Mouse (Mus musculus): ENCODE measurements around the gene Tdrkh. TPM values are rescaled to one million over a fixed set of nuclear protein-coding genes. Genes with fewer than 3 reads are reported as not detected.

Gene Tdrkh
- polyA plus RNA-seq, 1 experiment from 2014 or later: 13.3 TPM

DNA sequence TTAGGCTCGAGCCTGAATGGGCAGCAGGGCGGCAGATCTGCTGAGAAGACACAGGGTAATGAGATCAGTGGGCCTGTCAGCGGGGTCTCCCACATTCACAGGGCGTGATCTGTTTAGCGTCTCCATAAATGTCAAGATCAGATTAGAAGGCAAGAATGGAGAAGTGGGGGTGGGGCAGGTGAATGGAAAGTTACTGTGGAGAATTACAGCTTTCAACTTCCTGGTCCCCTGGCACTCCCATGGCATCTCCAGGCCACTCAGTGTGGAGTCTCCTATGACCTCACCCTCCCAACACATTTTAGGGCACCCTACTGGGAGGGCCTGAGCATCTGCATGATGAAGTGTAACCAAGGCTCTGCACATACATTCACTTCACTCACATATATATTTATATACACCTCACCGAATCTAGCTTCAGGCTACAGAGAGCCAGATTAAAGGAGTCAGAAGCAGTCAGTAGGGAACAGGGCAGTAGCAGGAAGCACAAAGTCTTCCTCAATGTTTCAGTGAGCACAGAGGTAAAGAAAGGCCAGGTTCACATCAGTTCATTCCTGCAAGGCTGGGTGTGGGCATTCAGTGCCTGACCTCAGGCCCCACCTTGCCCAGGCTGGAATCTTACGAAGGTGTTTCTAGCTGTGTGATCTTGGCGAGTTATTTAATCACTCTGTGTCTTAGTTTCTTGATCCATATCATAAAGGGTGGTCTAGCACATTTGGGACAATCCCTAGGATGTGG is 63.4 kb downstream of the Tdrkh start:
- Histone ChIP-seq H3K4me2 (replicated peaks; ENCODE audit: low read depth, low read length) (no peak overlapping the region), H3K27me3 (ENCODE audit: control insufficient read depth, insufficient read depth, low read length) (peaks cover 21% of the 10 kb centered on the region), H3K9me3 (ENCODE audit: control insufficient read depth, low read length) (no peaks in the 10 kb centered on the region), H3K9ac (ENCODE audit: low read depth, low read length) (no peak overlapping the region), H3K36me3 (ENCODE audit: control insufficient read depth, insufficient read depth, low read length) (no peaks in the 10 kb centered on the region), H3K4me3 (ENCODE audit: low read length) (no peak overlapping the region), H3K4me1 (ENCODE audit: control insufficient read depth, insufficient read depth, low read length) (0 out of 2 replicates have a peak, but pooled peaks cover 3% of the 10 kb centered on the region), H3K27ac (ENCODE audit: low read depth, low read length) (no peak overlapping the region)
- no peak for ATAC-seq (ENCODE audit: low FRiP score, low TSS enrichment)
- WGBS: 53% methylated on average over 8 of the region's 8 CpGs

GRCm38 (mm10) chr3:94477444-94477843 is 64.4 kb downstream of the Tdrkh start:
- peaks cover 21% of the 10 kb centered on the region for H3K27me3 ChIP-seq (ENCODE audit: control insufficient read depth, insufficient read depth, low read length)
- no peaks in the 10 kb centered on the region for H3K36me3 ChIP-seq (ENCODE audit: control insufficient read depth, insufficient read depth, low read length)
- H3K9me3 ChIP-seq (ENCODE audit: control insufficient read depth, low read length): no peaks in the 10 kb centered on the region
- H3K27ac ChIP-seq (ENCODE audit: low read depth, low read length): no peak overlapping the region
- no peak overlapping the region for H3K9ac ChIP-seq (ENCODE audit: low read depth, low read length)
- 56% methylated on average over 4 of the region's 4 CpGs for WGBS
- 0 out of 2 replicates have a peak, but pooled peaks cover 3% of the 10 kb centered on the region for H3K4me1 ChIP-seq (ENCODE audit: control insufficient read depth, insufficient read depth, low read length)
- H3K4me3 ChIP-seq (ENCODE audit: low read length): no peak overlapping the region
- H3K4me2 ChIP-seq (replicated peaks; ENCODE audit: low read depth, low read length): no peak overlapping the region
- ATAC-seq (ENCODE audit: low FRiP score, low TSS enrichment): no peak

DNA sequence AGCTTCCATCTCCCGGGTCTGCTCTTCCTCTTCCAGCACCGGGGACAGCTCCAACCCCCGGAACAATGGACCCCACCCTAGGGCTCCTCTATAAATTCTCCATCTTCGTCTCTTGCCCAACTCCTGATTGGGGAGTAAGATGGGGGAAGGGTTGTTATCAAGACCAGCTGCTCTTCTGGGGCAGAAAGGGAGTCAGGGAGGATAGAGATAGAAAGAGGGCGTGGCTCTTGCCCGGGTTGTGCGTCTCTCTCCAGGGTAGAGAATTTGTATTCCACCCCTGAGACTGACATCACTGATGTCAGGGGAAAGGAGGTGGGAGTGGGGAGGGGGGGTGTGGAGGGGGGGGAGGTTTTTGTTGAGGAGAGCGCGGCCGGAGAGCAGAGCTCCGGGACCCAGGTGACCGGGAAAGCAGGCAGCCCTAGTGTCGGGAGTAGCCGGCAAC is 64.9 kb downstream of the Tdrkh start, which contains the start of gene Celf3:
Gene Celf3, plus strand, starts transcription at position 315 of the 442 bp plus-strand sequence.
- no peak within 1 kb of the TSS for H3K27ac ChIP-seq (ENCODE audit: low read depth, low read length)
- no peaks in the 10 kb centered on the region for H3K36me3 ChIP-seq (ENCODE audit: control insufficient read depth, insufficient read depth, low read length)
- no peak within 1 kb of the TSS for H3K9ac ChIP-seq (ENCODE audit: low read depth, low read length)
- H3K27me3 ChIP-seq (ENCODE audit: control insufficient read depth, insufficient read depth, low read length): peaks cover 21% of the 10 kb centered on the region
- under 1% methylated on average over 14 of the region's 14 CpGs for WGBS
- no peaks in the 10 kb centered on the region for H3K9me3 ChIP-seq (ENCODE audit: control insufficient read depth, low read length)
- H3K4me1 ChIP-seq (ENCODE audit: control insufficient read depth, insufficient read depth, low read length): 0 out of 2 replicates have a peak, but pooled peaks cover 3% of the 10 kb centered on the region
- H3K4me2 ChIP-seq (replicated peaks; ENCODE audit: low read depth, low read length): no peak within 1 kb of the TSS; the same call in 1 of the 2 replicates
- peak; percentile 10; the same call in 1 of the 2 replicates for ATAC-seq (ENCODE audit: low FRiP score, low TSS enrichment)
- no peak within 1 kb of the TSS; the same call in 1 of the 2 replicates for H3K4me3 ChIP-seq (ENCODE audit: low read length)

GRCm38 (mm10) chr3:94478591-94479169 is 65.6 kb downstream of the Tdrkh start:
- H3K9ac ChIP-seq (ENCODE audit: low read depth, low read length): no peak overlapping the region
- 10% methylated on average over 9 of the region's 9 CpGs for WGBS
- H3K36me3 ChIP-seq (ENCODE audit: control insufficient read depth, insufficient read depth, low read length): no peaks in the 10 kb centered on the region
- peaks cover 21% of the 10 kb centered on the region for H3K27me3 ChIP-seq (ENCODE audit: control insufficient read depth, insufficient read depth, low read length)
- H3K9me3 ChIP-seq (ENCODE audit: control insufficient read depth, low read length): no peaks in the 10 kb centered on the region
- no peak overlapping the region for H3K4me3 ChIP-seq (ENCODE audit: low read length)
- no peak overlapping the region for H3K27ac ChIP-seq (ENCODE audit: low read depth, low read length)
- H3K4me1 ChIP-seq (ENCODE audit: control insufficient read depth, insufficient read depth, low read length): 0 out of 2 replicates have a peak, but pooled peaks cover 3% of the 10 kb centered on the region
- ATAC-seq (ENCODE audit: low FRiP score, low TSS enrichment): no peak
- no peak overlapping the region for H3K4me2 ChIP-seq (replicated peaks; ENCODE audit: low read depth, low read length)

DNA sequence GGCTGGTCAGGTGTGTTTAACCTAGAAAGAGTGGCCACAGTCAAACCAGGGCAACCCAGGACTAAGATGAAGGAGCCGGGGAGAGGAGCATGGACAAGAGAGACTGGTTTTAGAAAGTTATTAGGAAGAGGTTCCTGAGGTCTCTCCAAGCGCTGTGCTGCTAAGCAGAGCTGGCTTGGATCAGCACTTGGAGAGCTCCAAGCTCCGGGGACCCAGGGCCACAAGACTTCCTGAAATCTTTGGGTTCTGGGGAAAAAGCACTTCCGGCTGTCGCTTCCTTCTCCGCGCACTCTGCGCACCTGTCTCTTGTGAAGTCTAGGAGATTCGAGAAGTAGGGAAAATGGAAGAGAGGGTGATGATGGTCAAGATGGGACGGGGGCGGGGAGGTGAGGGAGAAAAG is 66.5 kb downstream of the Tdrkh start:
- Histone ChIP-seq H3K27ac (ENCODE audit: low read depth, low read length) (no peak overlapping the region), H3K4me2 (replicated peaks; ENCODE audit: low read depth, low read length) (no peak overlapping the region; the same call in 1 of the 2 replicates), H3K27me3 (ENCODE audit: control insufficient read depth, insufficient read depth, low read length) (peaks cover 21% of the 10 kb centered on the region), H3K9ac (ENCODE audit: low read depth, low read length) (no peak overlapping the region), H3K4me3 (ENCODE audit: low read length) (no peak overlapping the region; the same call in 1 of the 2 replicates), H3K9me3 (ENCODE audit: control insufficient read depth, low read length) (no peaks in the 10 kb centered on the region), H3K36me3 (ENCODE audit: control insufficient read depth, insufficient read depth, low read length) (no peaks in the 10 kb centered on the region), H3K4me1 (ENCODE audit: control insufficient read depth, insufficient read depth, low read length) (0 out of 2 replicates have a peak, but pooled peaks cover 3% of the 10 kb centered on the region)
- WGBS: 3% methylated on average over 11 of the region's 11 CpGs
- ATAC-seq (ENCODE audit: low FRiP score, low TSS enrichment): no peak

DNA sequence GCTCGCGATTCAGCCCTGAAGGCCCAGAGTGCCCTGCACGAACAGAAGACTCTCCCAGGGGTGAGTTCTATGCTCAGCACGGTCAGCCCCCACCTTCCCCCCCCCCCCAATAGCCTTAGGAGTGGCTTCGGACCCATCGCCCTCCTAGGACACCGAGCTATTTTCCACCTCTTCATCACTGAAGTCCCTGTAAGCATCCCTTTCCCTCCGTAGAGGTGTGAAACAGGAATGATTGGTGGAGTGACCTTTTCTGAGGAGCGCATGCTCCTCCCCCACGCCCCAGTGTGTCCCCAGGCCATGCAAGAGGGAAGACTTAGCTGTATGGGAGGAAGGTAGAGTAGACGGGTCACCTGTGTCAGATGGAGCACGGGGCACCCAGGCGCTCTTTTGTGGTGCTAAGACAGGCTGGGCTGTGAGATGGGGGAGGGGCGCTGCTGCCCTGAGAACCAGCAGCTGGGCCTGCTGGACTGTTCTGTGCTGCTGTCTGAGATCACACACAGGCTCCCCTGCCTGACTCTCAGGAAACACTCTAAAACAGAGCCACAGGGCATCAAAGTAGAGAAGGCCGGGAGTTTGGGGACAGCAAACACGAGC is 67.3 kb downstream of the Tdrkh start, which contains the start of gene Riiad1:
Gene Riiad1, minus strand, starts transcription at position 51 of the 594 bp plus-strand sequence.
- Histone ChIP-seq H3K9me3 (ENCODE audit: control insufficient read depth, low read length) (no peaks in the 10 kb centered on the region), H3K4me1 (ENCODE audit: control insufficient read depth, insufficient read depth, low read length) (0 out of 2 replicates have a peak, but pooled peaks cover 3% of the 10 kb centered on the region), H3K27ac (ENCODE audit: low read depth, low read length) (no peak within 1 kb of the TSS), H3K4me2 (replicated peaks; ENCODE audit: low read depth, low read length) (no peak within 1 kb of the TSS; the same call in 1 of the 2 replicates), H3K9ac (ENCODE audit: low read depth, low read length) (no peak within 1 kb of the TSS), H3K4me3 (ENCODE audit: low read length) (no peak within 1 kb of the TSS; the same call in 1 of the 2 replicates), H3K36me3 (ENCODE audit: control insufficient read depth, insufficient read depth, low read length) (no peaks in the 10 kb centered on the region), H3K27me3 (ENCODE audit: control insufficient read depth, insufficient read depth, low read length) (peaks cover 21% of the 10 kb centered on the region)
- 6% methylated on average over 16 of the region's 16 CpGs for WGBS
- no peak for ATAC-seq (ENCODE audit: low FRiP score, low TSS enrichment)

GRCm38 (mm10) chr3:94481429-94481828 is 68.4 kb downstream of the Tdrkh start:
- no peak overlapping the region for H3K9ac ChIP-seq (ENCODE audit: low read depth, low read length)
- no peaks in the 10 kb centered on the region for H3K9me3 ChIP-seq (ENCODE audit: control insufficient read depth, low read length)
- 0 out of 2 replicates have a peak, but pooled peaks cover 3% of the 10 kb centered on the region for H3K4me1 ChIP-seq (ENCODE audit: control insufficient read depth, insufficient read depth, low read length)
- ATAC-seq (ENCODE audit: low FRiP score, low TSS enrichment): no peak
- no peak overlapping the region for H3K27ac ChIP-seq (ENCODE audit: low read depth, low read length)
- WGBS: 64% methylated on average over 4 of the region's 4 CpGs
- no peak overlapping the region for H3K4me3 ChIP-seq (ENCODE audit: low read length)
- H3K27me3 ChIP-seq (ENCODE audit: control insufficient read depth, insufficient read depth, low read length): peaks cover 21% of the 10 kb centered on the region
- H3K4me2 ChIP-seq (replicated peaks; ENCODE audit: low read depth, low read length): no peak overlapping the region
- no peaks in the 10 kb centered on the region for H3K36me3 ChIP-seq (ENCODE audit: control insufficient read depth, insufficient read depth, low read length)

DNA sequence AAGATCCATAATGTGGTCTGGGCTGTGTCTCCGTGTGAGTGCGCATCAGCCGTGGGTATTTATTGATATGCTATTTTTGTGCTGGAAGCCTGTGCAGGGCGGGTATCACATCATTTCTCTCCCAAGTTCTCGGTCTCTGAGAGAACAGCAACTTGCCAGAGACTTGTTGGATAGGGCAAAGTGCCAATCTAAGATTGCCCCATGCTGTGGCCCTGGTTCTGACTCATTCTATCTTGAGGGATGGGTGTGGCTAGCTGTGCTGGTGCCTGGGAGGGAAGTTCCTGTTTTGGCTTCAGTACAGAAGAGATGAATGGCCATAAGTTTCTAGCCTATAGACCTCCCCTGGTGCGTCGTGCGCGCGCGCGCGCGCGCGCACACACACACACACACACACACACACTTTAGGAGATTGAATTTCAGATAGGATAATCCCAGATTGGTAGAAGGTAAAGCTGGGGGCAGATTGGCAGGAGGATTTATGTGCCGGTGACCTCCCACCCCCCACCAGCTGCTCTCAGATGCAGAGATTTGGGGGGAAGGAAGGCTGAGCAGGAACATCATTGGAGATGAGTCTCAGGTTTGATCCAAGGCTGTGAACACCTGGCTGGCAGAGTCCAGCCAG is 69.8 kb downstream of the Tdrkh start:
- Histone ChIP-seq H3K36me3 (ENCODE audit: control insufficient read depth, insufficient read depth, low read length) (no peaks in the 10 kb centered on the region), H3K4me1 (ENCODE audit: control insufficient read depth, insufficient read depth, low read length) (0 out of 2 replicates have a peak, but pooled peaks cover 3% of the 10 kb centered on the region)

More for the DNA sequence above, 69.8 kb downstream of the Tdrkh start:
- peaks cover 20% of the 10 kb centered on the region for H3K27me3 ChIP-seq (ENCODE audit: control insufficient read depth, insufficient read depth, low read length)
- H3K4me3 ChIP-seq (ENCODE audit: low read length): no peak overlapping the region
- 88% methylated on average over 17 of the region's 17 CpGs for WGBS
- H3K4me2 ChIP-seq (replicated peaks; ENCODE audit: low read depth, low read length): no peak overlapping the region
- ATAC-seq (ENCODE audit: low FRiP score, low TSS enrichment): no peak
- no peak overlapping the region for H3K9ac ChIP-seq (ENCODE audit: low read depth, low read length)
- no peak overlapping the region for H3K27ac ChIP-seq (ENCODE audit: low read depth, low read length)
- H3K9me3 ChIP-seq (ENCODE audit: control insufficient read depth, low read length): no peaks in the 10 kb centered on the region
